Mouse (Mus musculus) hindbrain, embryonic 10.5 days (tissue): Measurements from ENCODE around the gene Cela1. TPM values are rescaled to one million over a fixed set of nuclear protein-coding genes. Genes with fewer than 3 reads are reported as not detected.

Experiments
- DNase-seq: peaks from one replicate; pipeline ENCODE4 v3.0.0-alpha.2; 2017; ENCODE audit warnings: low spot score
- H3K27ac ChIP-seq: fragments of 300-500 bp; sonication (generic); 2 replicates; pipeline ENCODE4 v1.5.1; 2016; ENCODE audit warnings: mild to moderate bottlenecking, moderate library complexity
- H3K27me3 ChIP-seq: fragments of 300-500 bp; sonication (generic); 2 replicates; pipeline ENCODE4 v1.6.1; 2016; ENCODE audit warnings: mild to moderate bottlenecking; ENCODE audit not compliant: poor library complexity, insufficient read depth, severe bottlenecking
- H3K36me3 ChIP-seq: fragments of 300-500 bp; sonication (generic); 2 replicates; pipeline ENCODE4 v1.6.1; 2016; ENCODE audit warnings: mild to moderate bottlenecking, moderate library complexity
- H3K4me1 ChIP-seq: fragments of 300-500 bp; sonication (generic); replicated peaks from 2 replicates; pipeline ENCODE4 v1.6.1; 2016; ENCODE audit warnings: mild to moderate bottlenecking
- H3K4me3 ChIP-seq: fragments of 300-500 bp; sonication (generic); 2 replicates; pipeline ENCODE4 v1.5.1; 2016; ENCODE audit warnings: mild to moderate bottlenecking, moderate library complexity
- H3K9me3 ChIP-seq: fragments of 300-500 bp; sonication (generic); 2 replicates; pipeline ENCODE4 v1.6.1; 2016; ENCODE audit warnings: mild to moderate bottlenecking, moderate library complexity
- WGBS: fragments of 180-500 bp; shearing (Covaris S2); methylation state at CpG from one replicate; pipeline ENCODE4 v1.1.7; 2016; 5-methylcytosine and 5-hydroxymethylcytosine counted together
- polyA plus RNA-seq: library from polyadenylated mRNA; unstranded; fragments of >200 nt; fragmentation: Nextera tagmentation; extraction: Ambion mirVana; gene quantifications from 2 replicates; pipeline ENCODE4 v1.2.1, GENCODE M21; 2016

Cela1 gene
- polyA plus RNA-seq, result 1.6 and 2.8 TPM in 2 replicates

GRCm38 (mm10) chr15:100687430-100687971, at the start of gene Cela1:
Gene Cela1, minus strand, starts transcription at chr15:100687921.
- Histone ChIP-seq H3K4me1 (peaks cover 9% of the 10 kb centered on the region; the same call in 1 of the 2 replicates), H3K4me3 (no peak within 1 kb of the TSS), H3K36me3 (no peaks in the 10 kb centered on the region), H3K9me3 (peaks cover 11% of the 10 kb centered on the region), H3K27ac (peak within 1 kb of the TSS; percentile 25; the same call in 1 of the 2 replicates), H3K27me3 (peaks cover 23% of the 10 kb centered on the region)
- WGBS, result 85% methylated on average over 8 of the region's 8 CpGs
- no peak for DNase-seq

- H3K27me3 ChIP-seq, result peaks cover 23% of the 10 kb centered on the region
- no peak overlapping the region for H3K27ac ChIP-seq
- peaks cover 8% of the 10 kb centered on the region for H3K4me1 ChIP-seq
- H3K36me3 ChIP-seq, result no peaks in the 10 kb centered on the region
- DNase-seq, result no peak
- H3K4me3 ChIP-seq, result no peak overlapping the region
- H3K9me3 ChIP-seq, result no peaks in the 10 kb centered on the region
- WGBS, result 90% methylated on average over 9 of the region's 9 CpGs
These were observed 48.2 kb upstream of the Cela1 start for GRCm38 (mm10) chr15:100735953-100736300.

GRCm38 (mm10) chr15:100735095-100735952, 47.6 kb upstream of the Cela1 start:
- Histone ChIP-seq H3K4me1 (peaks cover 9% of the 10 kb centered on the region), H3K36me3 (no peaks in the 10 kb centered on the region), H3K27me3 (peaks cover 29% of the 10 kb centered on the region), H3K27ac (no peak overlapping the region), H3K4me3 (no peak overlapping the region), H3K9me3 (no peaks in the 10 kb centered on the region)
- DNase-seq, result no peak
- 92% methylated on average over 14 of the region's 15 CpGs for WGBS

GRCm38 (mm10) chr15:100732580-100732979, 44.9 kb upstream of the Cela1 start:
- Histone ChIP-seq H3K4me1 (peaks cover 23% of the 10 kb centered on the region), H3K27me3 (peaks cover 57% of the 10 kb centered on the region)

GRCm38 (mm10) chr15:100731081-100731480, 43.4 kb upstream of the Cela1 start:
- no peak overlapping the region for H3K27ac ChIP-seq
- 38% methylated on average over 9 of the region's 9 CpGs for WGBS
- peaks cover 23% of the 10 kb centered on the region for H3K4me1 ChIP-seq
- no peaks in the 10 kb centered on the region for H3K9me3 ChIP-seq
- peaks cover 68% of the 10 kb centered on the region for H3K27me3 ChIP-seq
- no peaks in the 10 kb centered on the region for H3K36me3 ChIP-seq
- no peak overlapping the region for H3K4me3 ChIP-seq
- DNase-seq, result no peak

More at GRCm38 (mm10) chr15:100732580-100732979, 44.9 kb upstream of the Cela1 start:
- Histone ChIP-seq H3K36me3 (no peaks in the 10 kb centered on the region), H3K27ac (no peak overlapping the region), H3K9me3 (no peaks in the 10 kb centered on the region), H3K4me3 (no peak overlapping the region)
- DNase-seq, result no peak
- 38% methylated on average over 5 of the region's 5 CpGs for WGBS

GRCm38 (mm10) chr15:100729281-100729985, 41.7 kb upstream of the Cela1 start, which contains the start of gene Galnt6:
Gene Galnt6, minus strand, starts transcription at chr15:100729376.
- no peaks in the 10 kb centered on the region for H3K36me3 ChIP-seq
- peak within 1 kb of the TSS; percentile 53 for H3K4me3 ChIP-seq
- H3K9me3 ChIP-seq, result no peaks in the 10 kb centered on the region
- H3K4me1 ChIP-seq, result peaks cover 23% of the 10 kb centered on the region
- H3K27ac ChIP-seq, result peak within 1 kb of the TSS; percentile 40; the same call in 1 of the 2 replicates
- peak; percentile 34 for DNase-seq
- H3K27me3 ChIP-seq, result peaks cover 74% of the 10 kb centered on the region
- 4% methylated on average over 57 of the region's 57 CpGs for WGBS

- no peak for DNase-seq
- Histone ChIP-seq H3K27ac (no peak overlapping the region), H3K9me3 (no peaks in the 10 kb centered on the region), H3K27me3 (peaks cover 74% of the 10 kb centered on the region), H3K36me3 (no peaks in the 10 kb centered on the region), H3K4me1 (peaks cover 23% of the 10 kb centered on the region), H3K4me3 (peak overlapping the region; percentile 53)
- WGBS, result 28% methylated on average over 9 of the region's 9 CpGs
These were observed 40.9 kb upstream of the Cela1 start for GRCm38 (mm10) chr15:100728586-100728985.

GRCm38 (mm10) chr15:100727834-100728233, 40.1 kb upstream of the Cela1 start:
- Histone ChIP-seq H3K9me3 (no peaks in the 10 kb centered on the region), H3K27ac (no peak overlapping the region), H3K4me1 (peaks cover 22% of the 10 kb centered on the region), H3K27me3 (peaks cover 74% of the 10 kb centered on the region), H3K36me3 (no peaks in the 10 kb centered on the region), H3K4me3 (no peak overlapping the region)
- WGBS, result 85% methylated on average over 11 of the region's 11 CpGs
- DNase-seq, result no peak

GRCm38 (mm10) chr15:100726721-100727120, 39.0 kb upstream of the Cela1 start:
- WGBS, result 81% methylated on average over 11 of the region's 11 CpGs
- Histone ChIP-seq H3K4me1 (peaks cover 17% of the 10 kb centered on the region), H3K9me3 (no peaks in the 10 kb centered on the region), H3K27ac (no peak overlapping the region), H3K4me3 (no peak overlapping the region), H3K27me3 (peaks cover 63% of the 10 kb centered on the region), H3K36me3 (no peaks in the 10 kb centered on the region)
- DNase-seq, result no peak

GRCm38 (mm10) chr15:100723505-100723904, 35.8 kb upstream of the Cela1 start:
- Histone ChIP-seq H3K27me3 (peaks cover 35% of the 10 kb centered on the region), H3K4me1 (peaks cover 1% of the 10 kb centered on the region; the same call in 1 of the 2 replicates), H3K4me3 (no peak overlapping the region), H3K36me3 (no peaks in the 10 kb centered on the region), H3K9me3 (no peaks in the 10 kb centered on the region), H3K27ac (no peak overlapping the region)
- WGBS, result 82% methylated on average over 14 of the region's 14 CpGs
- DNase-seq, result no peak

GRCm38 (mm10) chr15:100722564-100722963, 34.8 kb upstream of the Cela1 start:
- DNase-seq, result no peak
- WGBS, result 79% methylated on average over 6 of the region's 6 CpGs
- H3K9me3 ChIP-seq, result no peaks in the 10 kb centered on the region
- H3K27ac ChIP-seq, result no peak overlapping the region
- H3K4me3 ChIP-seq, result no peak overlapping the region
- H3K36me3 ChIP-seq, result no peaks in the 10 kb centered on the region
- no peaks in the 10 kb centered on the region; the same call in 1 of the 2 replicates for H3K4me1 ChIP-seq
- peaks cover 25% of the 10 kb centered on the region for H3K27me3 ChIP-seq

GRCm38 (mm10) chr15:100722026-100722425, 34.3 kb upstream of the Cela1 start:
- no peak overlapping the region for H3K27ac ChIP-seq
- WGBS, result 67% methylated on average over 4 of the region's 4 CpGs
- no peak overlapping the region for H3K4me3 ChIP-seq
- no peaks in the 10 kb centered on the region for H3K9me3 ChIP-seq
- peaks cover 20% of the 10 kb centered on the region for H3K27me3 ChIP-seq
- H3K4me1 ChIP-seq, result no peaks in the 10 kb centered on the region; the same call in 1 of the 2 replicates
- no peaks in the 10 kb centered on the region for H3K36me3 ChIP-seq
- DNase-seq, result no peak
